Mouse (Mus musculus): ENCODE results near the gene Bloc1s4. TPM values are rescaled to one million over a fixed set of nuclear protein-coding genes. Genes with fewer than 3 reads are reported as not detected.

Gene Bloc1s4
- polyA plus RNA-seq (2014; fragmentation: Illumina TruSeq; extraction: RNeasy Lipid Tissue Mini Kit (QIAGEN cat#74804); ENCODE audit: low read depth, low replicate concordance): 18.8 TPM

DNA sequence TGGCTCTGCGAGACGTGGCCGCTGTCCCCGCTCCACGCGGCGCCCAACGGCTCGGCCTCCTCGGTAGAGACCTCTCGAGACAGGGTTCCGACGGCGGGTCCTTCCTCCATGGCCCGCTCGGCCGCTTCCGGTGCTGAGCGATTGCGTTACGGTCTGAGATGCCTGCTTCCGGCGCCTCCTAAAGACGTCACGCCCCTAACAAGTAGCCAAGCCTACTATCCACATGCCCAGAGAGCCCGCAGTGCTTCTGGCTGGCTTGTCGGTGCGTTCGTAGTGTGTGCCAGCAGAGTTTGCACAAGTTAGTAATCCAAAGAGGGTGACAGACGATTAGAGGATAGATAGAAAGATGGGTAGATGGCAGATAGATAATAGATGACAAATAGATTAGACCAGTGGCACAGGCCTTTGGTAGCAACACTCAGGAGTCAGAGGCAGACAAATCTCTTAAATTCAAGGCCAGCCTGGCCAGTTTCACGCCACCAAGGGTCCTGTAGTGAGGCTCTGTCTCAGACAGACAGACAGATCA, at the start of gene Bloc1s4:
Bloc1s4 (minus strand) TSS at position 115 of the 526 bp plus-strand sequence.

GRCm38 (mm10) chr5:36796296-36797014, 48.0 kb upstream of the Bloc1s4 start, which contains the start of gene Mrfap1:
TSS of gene Mrfap1 (minus strand) at chr5:36796772.

Other genes with a start within 250 kb of the Bloc1s4 start
- gene Tbc1d14, start 155.4 kb downstream of the Bloc1s4 start, polyA plus RNA-seq (2014; fragmentation: Illumina TruSeq; extraction: RNeasy Lipid Tissue Mini Kit (QIAGEN cat#74804); ENCODE audit: low read depth, low replicate concordance): 34.6 TPM
- gene D5Ertd579e, start 52.6 kb downstream of the Bloc1s4 start, polyA plus RNA-seq (2014; fragmentation: Illumina TruSeq; extraction: RNeasy Lipid Tissue Mini Kit (QIAGEN cat#74804); ENCODE audit: low read depth, low replicate concordance): 56.2 TPM
- gene Mrfap1, start 48.1 kb upstream of the Bloc1s4 start, polyA plus RNA-seq (2014; fragmentation: Illumina TruSeq; extraction: RNeasy Lipid Tissue Mini Kit (QIAGEN cat#74804); ENCODE audit: low read depth, low replicate concordance): 556 TPM
- 0.40 TPM for gene Man2b2, start 82.0 kb upstream of the Bloc1s4 start, polyA plus RNA-seq (2014; fragmentation: Illumina TruSeq; extraction: RNeasy Lipid Tissue Mini Kit (QIAGEN cat#74804); ENCODE audit: low read depth, low replicate concordance)
- gene Ppp2r2c, start 119.9 kb upstream of the Bloc1s4 start, polyA plus RNA-seq (2014; fragmentation: Illumina TruSeq; extraction: RNeasy Lipid Tissue Mini Kit (QIAGEN cat#74804); ENCODE audit: low read depth, low replicate concordance): not detected
- 2.4 TPM for gene Wfs1, start 240.6 kb upstream of the Bloc1s4 start, polyA plus RNA-seq (2014; fragmentation: Illumina TruSeq; extraction: RNeasy Lipid Tissue Mini Kit (QIAGEN cat#74804); ENCODE audit: low read depth, low replicate concordance)